Mouse (Mus musculus) adrenal gland, adult (tissue): Measurements from ENCODE around the gene Rab42.
A peak's percentile ranks its signal among the peaks of the same experiment; 100 is the strongest.

Experiments used
- DNase-seq, 2 experiments: peaks; one replicate each; pipeline ENCODE4 v3.0.0; 2022 to 2023; ENCODE audit warnings: low spot score in 1 of 2; ENCODE audit not compliant: inconsistent age in 2 of 2

Rab42 gene

GRCm38 (mm10) chr4:132274156-132274862 lies 28.9 kb downstream of the Rab42 start, which contains the start of gene Taf12:
Gene Taf12, plus strand, starts transcription at chr4:132274375.
- peak; percentile 95 to 98 for DNase-seq

- DNase-seq = peak in 1 of 2 experiments; percentile 57
Observed at GRCm38 (mm10) chr4:132273166-132273565, 30.0 kb downstream of the Rab42 start.

DNA sequence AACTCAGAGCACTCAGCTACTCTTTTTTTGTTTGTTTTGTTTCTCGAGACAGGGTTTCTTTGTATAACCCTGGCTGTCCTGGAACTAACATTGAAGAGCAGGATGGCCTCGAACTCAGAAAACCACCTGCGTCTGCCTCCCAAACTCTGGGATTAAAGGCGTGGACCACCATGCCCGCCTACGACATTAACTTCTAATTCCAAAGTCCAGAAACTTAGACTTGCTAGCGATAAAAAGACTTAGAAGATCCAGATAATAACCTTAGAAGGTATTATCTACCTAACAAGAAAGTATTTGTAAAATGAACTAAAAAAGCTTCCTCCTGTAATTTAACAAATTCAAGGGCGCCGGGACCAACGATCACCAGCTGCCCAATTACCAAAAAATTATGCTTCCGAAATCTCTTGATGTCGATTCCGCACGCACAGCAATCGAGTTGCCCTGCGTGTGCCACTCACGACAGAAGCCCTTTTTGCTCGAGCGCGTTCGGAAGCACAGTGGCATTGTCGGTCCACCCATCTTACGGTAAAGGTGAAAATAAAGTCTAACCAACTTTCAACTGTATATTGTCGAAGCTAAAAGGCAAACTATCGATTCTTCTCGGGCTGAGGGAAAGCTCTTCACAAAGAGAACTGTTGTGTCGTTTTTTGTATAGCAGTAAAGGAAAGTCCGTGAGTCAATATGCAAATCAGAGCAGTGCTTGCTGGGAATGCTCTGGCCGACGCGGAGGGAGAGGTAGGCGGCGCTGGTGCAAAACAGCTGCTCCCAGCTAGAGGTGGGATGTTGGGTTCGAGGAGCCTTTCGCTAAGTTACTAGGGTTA lies 33.2 kb downstream of the Rab42 start:
- DNase-seq = peak; percentile 86 to 96

- peak in 1 of 2 experiments; percentile 67 for DNase-seq
Observed at GRCm38 (mm10) chr4:132268871-132269739, 34.1 kb downstream of the Rab42 start.

DNA sequence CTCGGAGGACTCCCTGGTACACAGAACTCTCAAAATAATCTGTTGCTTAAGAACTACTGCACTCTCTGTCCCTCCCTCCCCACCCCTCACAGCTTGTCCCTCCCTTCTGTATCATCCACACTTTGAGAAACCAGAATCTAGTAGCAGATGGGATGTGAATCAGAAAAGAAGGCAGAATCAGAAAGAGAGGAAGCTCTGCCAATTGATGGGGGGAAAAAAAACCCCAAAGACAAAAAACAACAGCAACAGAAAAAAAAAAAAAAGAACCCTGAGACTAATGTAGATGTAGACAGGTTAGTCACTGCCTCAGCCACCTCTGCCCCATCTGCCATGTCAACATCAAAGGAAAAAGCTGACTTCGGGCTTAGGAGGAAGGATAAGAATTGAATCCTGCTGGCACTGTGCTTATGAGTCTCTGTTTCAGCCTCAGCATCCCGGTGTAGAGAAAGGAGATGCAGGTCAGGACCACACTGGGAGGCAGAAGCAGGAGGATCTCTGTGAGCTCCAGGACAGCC lies 36.3 kb downstream of the Rab42 start:
- DNase-seq = no peak

DNA sequence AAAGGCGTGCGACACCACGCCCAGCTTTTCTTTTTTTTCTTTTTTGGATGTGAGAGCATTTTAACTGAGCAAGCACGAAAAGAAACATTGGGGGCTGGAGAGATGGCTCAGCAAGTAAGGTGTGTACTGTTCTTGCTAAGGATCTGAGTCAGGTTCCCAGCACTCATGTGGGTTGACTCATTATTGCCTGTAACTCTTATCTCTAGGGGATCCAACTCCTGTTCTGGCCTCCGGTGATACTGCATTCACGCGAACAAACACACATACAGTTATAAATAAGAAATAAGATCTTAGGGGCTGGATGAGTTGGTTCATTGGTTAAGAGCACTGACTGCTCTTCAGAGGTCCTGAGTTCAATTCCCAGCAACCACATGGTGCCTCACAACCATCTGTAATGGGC lies 39.9 kb downstream of the Rab42 start:
- DNase-seq = no peak

GRCm38 (mm10) chr4:132262358-132262616 lies 40.9 kb downstream of the Rab42 start:
- no peak for DNase-seq

- peak; percentile 84 to 91 for DNase-seq
Observed at GRCm38 (mm10) chr4:132261514-132262357, 41.4 kb downstream of the Rab42 start, which contains the start of gene Gmeb1. Gene Gmeb1, minus strand, starts transcription at chr4:132261602.

DNA sequence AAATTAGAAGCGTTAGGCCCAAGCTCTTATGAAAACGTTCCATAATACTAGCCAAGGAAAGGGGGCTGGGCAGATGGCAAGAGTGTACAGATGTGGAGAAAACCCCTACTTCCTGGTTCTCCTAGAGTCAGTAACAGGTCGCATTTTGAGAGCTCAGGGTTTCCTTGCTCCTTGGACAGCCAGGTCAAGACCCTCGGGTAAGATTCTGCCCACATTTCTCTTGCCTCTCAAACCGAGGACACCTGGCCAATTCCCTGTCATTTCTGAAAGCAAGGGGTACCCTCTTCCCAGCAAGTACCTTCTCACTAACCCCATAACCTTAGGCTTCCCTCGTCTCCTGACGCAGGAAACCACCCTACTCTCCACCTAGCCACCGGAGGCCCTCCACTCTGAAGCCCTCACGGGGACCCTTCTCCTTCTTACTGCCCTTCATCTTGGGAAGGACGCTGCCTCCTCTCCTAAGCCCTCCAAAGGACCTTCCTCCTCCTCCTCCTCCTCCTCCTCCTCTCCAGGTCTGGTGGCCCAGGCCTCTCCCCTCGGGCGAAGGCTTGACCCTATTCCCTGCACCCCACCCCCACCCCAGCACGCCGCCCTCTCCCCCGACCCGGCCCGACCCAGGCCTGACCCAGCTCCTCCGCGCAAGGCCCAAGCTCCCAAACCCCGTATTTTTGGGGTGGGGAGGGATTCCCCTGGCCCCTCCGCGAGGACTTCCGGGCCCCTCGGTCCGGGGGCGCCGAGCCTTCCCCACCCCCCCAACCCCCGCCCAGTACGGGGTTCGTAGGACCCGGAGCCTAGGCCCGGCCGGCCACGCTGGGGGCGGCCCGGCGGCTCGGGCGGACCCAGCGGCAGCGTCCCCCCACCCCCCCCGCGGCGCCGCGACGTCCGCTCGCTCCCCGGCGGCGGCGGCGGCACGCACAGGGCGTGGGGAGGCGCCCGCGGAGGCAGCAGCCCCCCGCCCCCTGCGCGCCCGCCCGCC lies 42.5 kb downstream of the Rab42 start:
- DNase-seq = peak; percentile 68 to 85

- DNase-seq = peak; percentile 64 to 68
Observed at GRCm38 (mm10) chr4:132259248-132259647, 43.9 kb downstream of the Rab42 start.

GRCm38 (mm10) chr4:132256384-132256783 lies 46.8 kb downstream of the Rab42 start:
- peak; percentile 35 to 82 for DNase-seq

DNA sequence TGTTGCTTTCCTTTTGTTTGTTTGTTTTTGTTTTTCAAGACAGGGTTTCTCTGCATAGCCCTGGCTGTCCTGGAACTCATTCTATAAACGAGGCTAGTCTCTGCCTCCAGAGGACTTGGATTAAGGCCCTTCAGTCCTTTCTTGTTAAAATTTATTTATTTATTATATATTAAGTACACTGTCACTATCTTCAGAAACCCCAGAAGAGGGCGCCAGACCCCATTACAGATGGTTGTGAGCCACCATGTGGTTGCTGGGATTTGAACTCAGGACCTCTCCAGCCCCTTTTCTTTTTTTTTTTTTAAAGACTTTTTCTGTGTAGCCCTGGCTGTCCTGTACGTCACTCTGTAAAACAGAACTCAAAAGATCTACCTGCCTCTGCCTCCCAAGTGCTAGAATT lies 48.2 kb downstream of the Rab42 start:
- no peak for DNase-seq

- DNase-seq = peak in 1 of 2 experiments; percentile 48
Observed at GRCm38 (mm10) chr4:132253622-132254021, 49.6 kb downstream of the Rab42 start.

DNA sequence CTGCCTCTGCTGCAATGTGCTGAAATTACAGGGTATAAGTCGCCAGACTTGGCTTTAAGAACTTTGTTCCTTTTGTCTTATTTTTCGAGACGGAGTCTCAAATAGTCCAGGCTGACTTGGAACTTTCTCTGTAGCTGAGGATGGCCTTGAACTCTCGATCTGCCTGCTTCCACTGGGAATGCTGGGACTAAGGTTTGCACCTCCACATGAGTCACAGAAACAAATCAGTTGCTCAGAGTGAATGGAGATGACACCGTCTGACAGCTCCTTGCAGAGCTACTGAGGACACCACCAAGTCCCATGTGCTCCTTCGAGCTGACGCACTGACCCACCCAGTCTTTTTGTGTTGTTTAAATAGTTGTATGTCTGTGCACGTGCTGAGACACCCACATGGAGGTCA lies 50.1 kb downstream of the Rab42 start:
- DNase-seq = peak; percentile 56 to 77
